Mouse (Mus musculus) thymus, postnatal 4 days (tissue): ENCODE data around the gene Polr2b.
A peak's percentile ranks its signal among the peaks of the same experiment; 100 is the strongest.

Source experiments
- DNase-seq: peaks from one replicate; pipeline ENCODE4 v3.0.0; 2021

Polr2b gene

DNA sequence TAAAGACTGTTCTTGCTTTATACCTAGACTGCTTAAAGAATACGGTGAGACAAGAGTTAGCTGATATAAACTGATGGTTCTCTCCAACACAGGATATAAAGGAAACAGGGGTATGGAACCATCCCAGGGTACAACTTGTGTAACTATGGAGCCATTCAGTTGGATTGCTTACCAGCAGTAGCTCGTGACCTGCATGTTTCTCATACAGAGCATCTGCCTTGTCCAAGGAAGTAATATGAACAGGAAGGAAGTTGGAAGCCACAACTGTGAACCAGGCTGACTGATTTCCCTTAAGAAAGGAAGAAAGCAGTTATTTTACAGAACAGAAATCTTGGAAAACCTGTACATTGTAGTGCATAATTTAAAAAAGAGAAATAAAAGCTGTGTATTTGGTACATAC lies 10.5 kb upstream of the Polr2b start:
- no peak for DNase-seq

DNA sequence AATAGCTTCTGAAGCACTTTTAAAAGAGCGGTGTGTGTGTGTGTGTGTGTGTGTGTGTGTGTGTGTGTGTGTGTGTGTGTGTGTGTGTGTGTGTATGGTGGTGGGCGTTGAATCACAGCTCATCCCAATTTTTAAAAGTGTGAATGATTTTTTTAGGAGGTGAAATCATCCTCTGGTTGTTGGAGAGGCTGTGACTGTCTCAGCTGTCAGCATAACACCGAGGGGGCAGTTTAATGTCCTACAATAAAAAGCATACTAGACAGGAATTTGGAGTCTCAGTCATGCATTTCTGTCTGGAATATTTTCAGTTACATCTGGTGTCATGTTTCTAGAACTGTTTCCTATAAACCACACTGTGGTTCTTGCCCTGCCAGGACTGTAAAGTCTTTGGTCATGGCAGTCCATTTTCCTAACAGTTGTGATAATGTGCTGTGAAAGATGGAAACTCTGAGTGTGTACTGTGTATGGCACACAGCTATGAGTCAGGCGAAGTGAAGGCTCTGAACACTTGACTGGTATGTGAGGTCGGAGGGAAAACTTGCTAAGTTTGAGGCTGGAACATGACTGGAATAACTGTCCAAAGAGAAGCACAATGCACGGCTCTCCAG lies 8.5 kb upstream of the Polr2b start:
- no peak for DNase-seq

DNA sequence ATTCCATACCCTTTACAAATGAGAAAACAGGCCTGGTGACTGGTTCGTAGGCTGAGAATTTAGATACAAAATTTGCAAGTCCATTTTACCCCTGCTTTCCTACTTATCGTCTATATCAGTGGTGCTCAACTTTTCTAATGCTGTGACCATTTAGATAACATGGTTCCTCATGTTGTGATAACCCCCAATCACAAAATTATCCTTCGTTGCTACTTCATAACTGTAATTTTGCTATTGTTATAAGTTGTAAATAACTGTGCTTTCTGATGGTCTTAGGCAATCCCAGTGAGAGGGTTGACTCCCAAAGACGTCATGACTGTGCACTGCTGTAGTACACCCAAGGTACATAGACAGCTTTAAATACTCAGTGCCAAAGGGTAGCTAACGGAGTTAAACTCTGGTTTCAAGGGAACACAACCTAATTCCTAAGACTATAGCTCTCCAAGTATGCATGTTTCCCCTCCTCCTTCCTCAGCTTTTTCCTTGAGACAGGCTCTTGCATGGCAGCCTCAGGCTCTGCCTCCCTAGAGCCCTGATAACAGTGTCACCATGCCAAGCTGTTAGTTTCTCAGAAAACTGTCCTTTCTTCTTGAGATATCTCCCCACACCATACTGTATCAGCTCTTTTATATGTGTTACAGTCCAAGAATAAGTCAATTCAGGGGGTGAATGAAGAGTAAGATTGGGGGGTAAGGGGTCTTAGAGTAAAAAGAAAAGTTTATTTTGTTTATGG lies 2.0 kb upstream of the Polr2b start:
- DNase-seq, result no peak

DNA sequence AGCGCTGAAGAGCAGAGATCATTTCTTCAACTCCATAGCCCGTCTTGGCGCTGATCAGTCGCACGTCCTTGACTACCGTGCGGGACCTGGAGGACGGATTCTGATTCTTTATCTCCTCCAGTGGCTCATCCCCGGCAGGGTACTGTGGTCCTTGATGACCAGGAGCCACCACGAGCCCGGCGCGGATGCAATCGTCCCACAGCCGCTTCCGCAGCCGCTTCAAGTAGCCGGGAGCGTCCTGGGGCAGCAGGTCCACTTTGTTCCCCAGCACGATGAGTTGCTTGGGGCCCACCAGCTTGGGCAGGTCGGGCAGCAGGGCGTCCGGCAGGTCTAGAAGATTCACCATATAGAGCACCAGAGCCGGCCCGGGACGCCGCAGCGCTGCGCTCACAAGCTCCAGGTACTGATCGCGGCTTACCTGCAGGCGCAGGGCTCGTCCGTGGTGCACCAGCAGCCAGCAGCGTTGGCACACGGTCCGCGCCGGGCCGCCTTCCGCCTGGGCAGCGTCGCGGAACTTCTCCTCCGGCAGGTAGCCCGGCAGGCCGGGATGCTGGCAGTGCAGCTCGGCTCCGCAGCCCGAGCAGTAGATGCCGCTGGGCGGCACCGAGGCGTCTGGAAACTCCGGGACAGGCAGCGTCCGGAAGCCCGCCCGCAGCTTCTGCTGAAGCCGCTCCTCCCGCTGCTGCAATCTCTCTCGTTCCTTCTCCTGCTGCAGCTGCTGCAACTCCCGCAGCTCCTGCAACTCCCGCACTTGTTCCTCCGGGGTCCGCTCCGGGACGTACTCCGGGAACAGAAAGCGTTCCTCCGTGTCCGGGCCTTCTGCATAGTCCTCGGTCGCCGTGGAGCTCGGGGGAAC lies 668 bp upstream of the Polr2b start:
- peak; percentile 76 for DNase-seq

DNA sequence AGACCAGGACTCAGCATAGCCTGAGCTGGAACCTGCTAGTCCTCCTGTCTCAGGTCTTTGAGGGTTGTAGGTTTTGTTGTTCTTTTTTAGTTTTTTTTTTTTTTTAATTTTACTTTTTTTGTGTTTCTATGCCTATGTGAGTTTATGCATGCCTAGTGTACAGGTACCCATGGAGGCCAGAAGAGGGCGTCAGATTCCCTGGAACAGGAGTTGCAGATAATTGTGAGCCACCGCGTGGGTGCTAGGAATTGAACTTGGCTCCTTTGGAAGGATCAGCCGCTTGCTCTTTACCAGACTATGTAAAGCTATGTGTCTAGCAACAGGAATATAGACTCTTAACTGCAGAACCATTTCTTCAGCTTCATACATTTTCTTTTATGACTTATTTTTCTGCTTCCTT lies 4.3 kb downstream of the Polr2b start:
- DNase-seq, result no peak

DNA sequence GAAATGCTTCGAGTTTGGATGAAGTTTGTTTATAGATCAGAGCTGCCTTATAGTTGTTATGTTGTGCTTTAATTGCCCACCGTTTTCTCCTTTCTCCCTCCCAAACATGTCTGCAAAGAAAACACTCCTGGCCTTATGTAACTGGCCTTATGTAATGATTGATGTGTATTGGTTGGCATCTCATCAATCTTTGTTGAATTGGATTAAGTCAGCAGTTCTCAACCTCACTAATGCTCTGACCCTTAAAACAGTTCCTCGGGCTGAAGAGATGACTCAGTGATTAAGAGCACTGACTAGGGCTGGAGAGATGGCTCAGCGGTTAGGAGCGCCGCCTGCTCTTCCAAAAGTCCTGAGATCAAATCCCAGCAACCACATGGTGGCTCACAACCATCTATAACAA lies 5.0 kb downstream of the Polr2b start:
- DNase-seq, result no peak

DNA sequence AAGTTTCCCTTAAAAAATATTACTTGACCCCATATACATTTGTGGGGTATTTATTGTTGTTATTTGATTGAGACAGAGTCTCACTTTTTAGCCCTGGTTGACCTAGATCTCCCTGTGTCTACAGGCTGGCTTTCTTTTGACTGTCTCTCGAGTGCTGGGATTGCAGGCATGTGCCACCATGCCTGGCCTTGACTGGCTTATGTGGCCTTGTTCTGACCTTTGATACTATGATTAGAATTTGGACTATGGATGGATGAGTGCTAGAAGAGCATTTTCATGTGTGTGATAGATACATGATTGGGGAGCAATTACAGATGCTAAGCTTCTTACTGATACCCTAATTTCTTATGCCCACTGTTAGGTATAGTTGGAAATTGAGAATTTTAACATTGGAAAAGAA lies 15.0 kb downstream of the Polr2b start:
- no peak for DNase-seq

DNA sequence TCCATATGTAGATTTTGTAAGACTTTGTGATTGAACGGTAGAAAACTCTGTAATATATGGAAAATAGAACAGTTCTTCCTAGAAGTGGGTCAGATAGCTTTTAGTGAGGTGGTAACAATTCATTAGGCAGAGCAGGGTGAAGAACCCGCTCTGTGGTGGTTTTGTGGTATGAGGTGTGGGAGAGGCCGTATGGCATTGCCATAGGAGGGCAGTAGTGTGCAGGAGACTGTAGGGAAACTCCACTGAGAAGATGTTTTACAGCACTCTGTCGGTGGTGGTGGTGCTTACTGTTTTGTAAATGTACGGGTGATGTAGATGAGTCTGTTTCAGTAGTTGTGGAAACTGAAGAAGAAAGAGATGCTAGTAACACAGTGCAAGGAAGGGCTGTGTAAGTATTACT lies 20.2 kb downstream of the Polr2b start:
- DNase-seq, result no peak

DNA sequence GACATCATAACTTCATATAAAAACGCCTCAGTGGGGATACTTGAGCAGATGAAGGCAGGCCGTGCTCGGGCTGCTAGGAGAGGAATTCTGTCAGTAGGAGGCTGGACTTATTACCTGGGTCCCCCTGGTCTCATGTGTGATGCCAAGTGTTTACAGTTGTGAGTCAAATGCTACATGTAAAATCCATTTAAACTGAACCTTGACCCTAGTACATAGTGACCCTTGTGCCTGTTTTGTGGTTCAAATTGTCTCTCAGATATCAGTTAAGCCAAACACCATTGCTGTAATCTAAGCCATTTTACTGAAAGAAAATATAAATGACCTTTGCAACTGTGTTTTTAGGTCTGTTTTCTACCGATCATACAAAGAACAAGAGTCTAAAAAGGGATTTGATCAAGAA lies 30.1 kb downstream of the Polr2b start:
- DNase-seq, result no peak

DNA sequence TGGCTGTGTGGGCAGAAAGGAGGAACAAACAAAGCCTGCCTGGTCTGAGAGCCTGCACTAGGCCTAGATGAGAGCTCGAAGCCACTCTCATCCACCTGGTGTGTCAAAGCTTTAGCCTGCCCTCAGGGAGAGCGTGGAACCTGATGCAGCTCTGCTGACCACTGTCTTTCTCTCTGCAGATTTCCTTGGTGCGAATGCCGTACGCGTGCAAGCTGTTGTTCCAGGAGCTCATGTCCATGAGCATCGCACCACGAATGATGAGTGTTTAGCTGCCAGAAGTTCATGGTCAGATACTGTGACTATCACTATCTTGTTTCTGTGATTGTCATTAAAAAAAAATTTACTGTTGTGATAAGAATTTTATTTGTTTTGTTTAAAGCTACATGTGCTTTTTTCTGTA lies 39.0 kb downstream of the Polr2b start:
- no peak for DNase-seq

DNA sequence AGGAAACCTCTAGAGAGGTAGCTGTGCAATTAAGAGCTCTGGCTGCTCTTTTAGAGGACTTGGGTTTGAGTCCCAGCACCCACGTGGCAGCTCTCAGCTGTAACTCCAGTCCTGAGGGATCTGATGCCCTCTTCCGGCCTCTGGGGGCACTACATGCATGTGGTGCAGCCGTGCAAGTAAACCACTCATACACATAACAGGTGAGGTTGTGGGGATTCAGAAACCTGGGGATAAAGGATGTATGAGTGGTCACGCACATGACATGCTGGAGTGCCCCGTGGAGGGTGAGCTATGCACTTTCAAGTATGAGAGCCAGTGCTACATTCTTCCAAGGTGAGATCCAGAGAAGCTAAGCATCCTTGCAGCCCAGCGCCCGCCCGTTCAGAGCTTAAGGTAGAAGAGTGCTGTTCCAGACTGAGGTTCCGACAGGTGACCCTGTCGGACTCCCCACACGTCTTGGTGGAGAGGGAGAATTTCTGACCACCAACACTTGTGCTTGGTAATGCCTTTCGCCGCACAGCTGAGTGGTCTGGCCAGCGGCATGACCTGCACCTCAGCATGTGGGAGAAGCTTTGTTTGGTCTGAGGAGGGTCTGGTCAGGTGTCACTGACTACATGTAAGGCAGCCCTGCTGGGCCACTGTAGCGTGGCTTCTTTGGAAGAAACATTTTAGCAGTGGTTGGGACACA lies 40.2 kb downstream of the Polr2b start:
- DNase-seq, result no peak

DNA sequence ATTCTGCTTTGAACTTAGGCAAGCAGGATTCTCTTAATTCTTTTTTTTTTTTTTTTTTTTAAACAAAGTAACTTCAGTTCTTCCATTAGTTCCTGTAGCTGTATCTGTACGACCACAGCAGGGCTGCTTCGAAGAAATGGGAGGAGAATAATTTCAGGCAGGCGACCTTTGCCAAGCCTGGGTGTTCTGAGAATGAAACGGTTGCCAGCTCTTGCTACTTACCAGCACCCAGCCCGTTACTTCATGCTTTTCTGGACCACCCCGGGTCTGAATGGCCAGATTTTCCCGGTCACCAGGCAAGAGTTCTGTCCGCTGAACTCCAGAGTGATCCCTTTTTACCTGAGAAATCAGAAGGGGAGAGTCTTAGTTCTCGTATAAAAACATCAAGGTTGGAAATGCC lies 41.7 kb downstream of the Polr2b start:
- no peak for DNase-seq

DNA sequence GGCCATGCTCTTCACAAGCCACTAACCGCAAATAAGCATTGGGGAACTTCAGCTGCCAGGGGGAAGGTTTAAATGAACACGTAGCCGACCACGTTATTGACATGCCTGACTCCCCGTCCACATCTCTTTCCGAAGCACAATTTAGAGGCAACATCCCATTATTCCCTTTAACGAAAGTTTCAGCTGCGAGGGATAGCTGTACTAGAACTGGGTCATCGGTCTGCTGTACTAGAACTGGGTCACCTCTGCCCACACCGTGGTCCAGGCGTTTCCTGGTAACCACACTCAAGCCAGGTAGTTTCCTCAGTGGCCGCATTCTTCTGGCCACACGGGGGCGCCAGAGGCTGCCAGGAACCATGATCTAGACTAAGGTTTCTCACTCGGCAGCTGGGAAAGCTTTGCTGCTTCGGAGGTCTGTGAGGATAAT lies 44.4 kb downstream of the Polr2b start:
- peak; percentile 90 for DNase-seq

DNA sequence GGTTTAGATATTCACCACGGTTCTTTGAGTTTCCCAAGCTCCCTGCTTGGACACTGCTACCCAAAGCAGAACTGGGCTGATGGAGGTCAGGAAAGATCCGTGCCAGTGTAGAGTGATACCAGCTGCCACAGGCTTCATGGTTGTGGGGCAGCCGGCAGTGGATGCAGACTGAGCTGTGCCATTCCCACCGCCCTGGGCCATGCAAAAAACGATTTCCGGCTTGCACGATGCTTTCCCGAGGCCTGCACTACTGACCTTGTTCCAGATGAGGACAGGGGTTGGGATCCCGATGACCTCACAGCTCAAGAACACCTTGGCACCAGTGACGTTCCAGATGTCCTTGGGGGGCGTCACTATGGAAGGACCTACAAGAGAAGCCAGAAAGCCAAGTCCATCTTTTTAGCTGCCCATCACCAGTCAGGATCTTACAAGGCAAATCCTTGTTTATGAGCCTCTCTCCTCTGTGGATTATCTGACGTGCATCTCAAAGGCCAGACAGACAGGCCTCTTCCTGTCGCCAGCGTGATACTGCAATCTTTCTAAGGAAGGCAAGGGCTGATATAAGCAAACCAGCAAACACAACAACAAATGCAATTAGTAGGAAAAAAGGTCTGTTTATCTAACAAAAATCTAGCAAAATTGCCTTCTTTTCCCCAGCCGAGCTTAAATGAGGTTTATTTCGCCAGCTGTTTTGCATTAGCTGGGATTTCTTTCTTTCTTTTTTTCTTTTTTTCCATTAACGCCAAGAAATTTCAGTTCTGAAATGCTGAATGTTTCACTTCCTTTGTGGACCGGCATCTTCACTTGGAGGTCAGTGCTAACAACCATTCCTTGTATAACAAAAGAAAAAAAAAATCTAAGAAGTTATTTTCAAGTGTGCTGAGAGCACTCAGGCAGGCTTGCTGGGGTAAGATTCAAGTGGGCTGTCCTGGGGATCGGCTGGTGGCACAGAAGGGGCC lies 45.6 kb downstream of the Polr2b start:
- no peak for DNase-seq

DNA sequence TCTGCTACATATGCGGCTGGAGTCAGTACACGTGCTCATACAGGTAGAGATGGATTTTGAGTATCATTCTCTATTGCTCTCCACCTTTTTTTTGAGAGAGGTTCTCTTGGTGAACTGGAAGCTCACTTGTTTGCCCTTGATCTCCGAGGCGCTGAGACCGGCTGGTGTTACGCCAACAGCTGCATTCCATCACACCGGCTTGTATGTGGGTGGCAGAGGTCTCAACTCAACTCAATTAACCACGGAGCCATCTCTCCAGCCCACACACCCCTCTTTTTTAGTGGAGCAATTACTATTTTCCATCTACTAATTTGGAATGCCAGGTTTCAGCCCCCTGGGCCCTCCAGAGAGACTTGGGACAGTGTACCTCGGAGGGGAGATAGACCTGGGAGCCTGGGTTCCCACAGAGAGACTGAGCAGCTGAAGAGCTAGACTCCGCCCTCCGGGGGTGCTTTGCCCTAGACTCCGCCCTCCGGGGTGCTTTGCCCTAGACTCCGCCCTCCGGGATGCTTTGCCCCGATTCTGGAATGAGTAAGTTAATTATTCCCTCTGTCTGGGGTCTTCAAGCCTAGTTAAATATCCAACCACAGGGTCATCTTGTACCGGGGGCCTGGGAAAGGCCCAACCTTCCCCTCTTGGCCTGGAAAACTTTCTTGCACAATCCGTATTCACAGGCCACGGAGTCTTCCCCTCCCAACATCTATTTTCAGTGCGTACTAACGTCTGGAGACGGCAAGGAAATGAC lies 47.6 kb downstream of the Polr2b start:
- peak; percentile 87 for DNase-seq

DNA sequence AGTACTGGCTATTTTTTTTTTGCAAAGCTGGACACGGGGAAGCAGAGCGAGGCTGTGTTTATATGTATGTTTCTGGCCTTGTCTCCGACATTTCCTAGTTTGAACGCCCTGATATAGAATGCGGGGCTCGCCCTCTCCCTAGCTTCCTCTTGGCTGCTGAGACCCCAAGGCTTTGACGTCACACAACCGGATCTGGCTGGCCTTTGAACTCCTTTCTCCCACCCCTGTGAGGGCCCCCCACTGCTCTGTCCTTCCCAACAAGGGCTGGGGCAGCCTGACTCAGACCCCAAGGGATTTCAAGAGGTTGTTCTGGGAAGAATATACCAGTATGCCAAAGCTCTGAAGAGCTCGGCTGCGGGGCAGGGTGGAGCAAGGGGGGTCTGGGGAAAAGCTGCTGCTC lies 48.4 kb downstream of the Polr2b start:
- DNase-seq, result peak; percentile 58

DNA sequence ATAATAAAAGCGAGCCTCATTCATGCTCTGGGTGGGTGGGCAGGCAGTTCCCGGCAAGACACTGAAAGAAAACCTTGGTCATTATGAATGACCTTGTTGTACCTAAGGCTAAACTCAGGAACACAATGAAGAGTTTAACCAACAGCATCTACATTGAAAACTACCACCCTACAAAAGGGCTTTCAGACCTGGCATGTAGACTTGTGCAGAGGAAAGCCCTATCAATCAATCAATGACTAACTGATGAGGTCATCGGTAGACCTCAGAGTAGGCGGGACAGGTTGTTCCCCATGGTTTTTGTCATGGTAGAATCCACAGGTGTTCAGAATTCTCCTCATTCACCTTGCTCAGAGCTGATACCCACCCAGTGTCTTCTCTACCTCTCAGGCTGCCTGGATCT lies 50.0 kb downstream of the Polr2b start:
- no peak for DNase-seq

DNA sequence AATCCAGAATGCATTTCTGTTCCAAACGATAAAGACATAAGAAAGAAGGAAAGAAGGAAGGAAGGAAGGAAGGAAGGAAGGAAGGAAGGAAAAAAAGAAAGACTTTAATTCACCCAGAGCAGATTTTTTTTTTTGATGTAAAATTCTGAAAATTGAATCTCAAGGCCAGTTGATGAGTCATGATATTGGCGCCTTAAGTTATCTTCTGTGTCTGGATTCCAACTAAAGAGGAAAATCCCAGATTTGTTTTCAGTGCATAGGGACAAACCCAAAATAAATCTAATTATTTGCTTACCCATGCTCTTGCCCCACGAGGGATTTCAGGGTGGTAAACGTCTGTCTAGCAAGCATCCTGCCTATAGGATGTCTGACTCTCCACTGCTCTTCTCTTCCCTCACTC lies 51.1 kb downstream of the Polr2b start:
- DNase-seq, result no peak

DNA sequence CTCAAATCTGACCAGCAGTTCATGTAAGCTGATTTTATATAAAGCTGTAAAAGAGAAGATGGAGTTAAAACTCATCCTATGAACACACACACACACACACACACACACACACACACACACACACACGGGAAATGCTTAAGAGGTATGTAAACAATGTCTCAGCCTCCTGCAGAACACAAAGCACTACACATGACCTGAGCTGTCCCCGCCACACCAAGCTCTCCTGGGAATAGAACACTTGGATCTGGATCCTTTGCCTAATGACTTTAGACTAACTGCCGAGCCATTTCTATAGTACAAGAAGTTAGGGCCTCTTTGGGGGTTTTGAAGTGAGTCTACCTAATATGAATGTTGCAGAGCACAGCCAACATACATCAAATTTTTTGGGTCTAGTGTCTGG lies 52.2 kb downstream of the Polr2b start:
- DNase-seq, result no peak

DNA sequence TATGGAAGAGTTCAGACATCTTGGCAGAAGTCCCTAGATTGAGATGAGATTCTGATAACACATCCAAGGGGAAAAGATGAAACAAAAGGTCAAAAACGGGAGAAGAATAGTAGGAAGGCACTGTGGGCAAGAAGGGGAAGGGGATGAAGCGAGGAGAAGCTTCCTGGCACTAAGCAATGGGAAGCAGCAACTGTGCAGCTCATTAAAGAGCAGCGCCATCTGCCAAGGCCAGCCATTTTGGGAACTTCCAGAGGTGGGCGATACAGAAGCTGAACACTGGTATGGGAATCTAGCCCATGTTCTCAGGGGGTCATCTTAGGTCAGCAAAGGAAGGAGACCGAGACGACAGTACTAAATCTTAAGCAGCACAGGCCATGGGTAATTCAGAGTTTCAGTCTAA lies 53.7 kb downstream of the Polr2b start:
- DNase-seq, result no peak

DNA sequence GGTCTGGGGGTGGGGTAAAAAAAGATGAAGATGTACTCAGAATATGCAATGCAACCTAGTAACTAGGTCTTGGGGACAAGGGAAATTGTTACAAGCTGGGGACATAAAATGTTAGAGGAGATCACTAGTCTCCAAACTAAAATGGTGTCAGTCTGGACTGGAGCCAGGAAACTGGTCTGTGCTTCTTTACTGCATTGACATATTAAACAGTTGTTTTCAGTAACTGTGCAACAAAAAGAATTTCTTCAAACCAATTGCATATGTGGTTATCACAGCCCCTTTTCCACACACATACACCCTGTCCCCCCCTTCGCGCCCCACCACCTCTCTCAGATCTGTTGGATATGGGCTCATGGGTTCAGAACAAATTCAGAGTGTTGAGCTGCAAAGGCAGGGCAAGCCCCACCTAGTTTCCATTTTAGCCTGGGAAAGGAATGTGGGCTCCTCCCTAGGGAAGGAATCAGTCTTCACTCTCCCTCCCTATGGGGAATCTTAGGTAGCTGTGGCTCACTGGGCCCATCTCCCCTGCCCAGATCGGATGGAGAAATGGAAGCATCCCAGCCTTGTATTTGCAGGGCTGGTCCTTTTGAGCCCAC lies 54.6 kb downstream of the Polr2b start:
- DNase-seq, result no peak
